Mouse (Mus musculus): ENCODE measurements around the gene Arap2.

The Arap2 gene

GRCm38 (mm10) chr5:62765784-62766701 is at the start of gene Arap2:
Gene Arap2, minus strand, starts transcription at chr5:62766159.
- peak; percentile 53 to 58 for DNase-seq (ENCODE audit: low spot score in 2 of 2)

GRCm38 (mm10) chr5:62815741-62816140 is 49.8 kb upstream of the Arap2 start:
- peak in 1 of 2 experiments; percentile 11 for DNase-seq (ENCODE audit: low spot score in 2 of 2)

- DNase-seq (ENCODE audit: low spot score in 2 of 2), result no peak
Measured at GRCm38 (mm10) chr5:62814072-62814414, 48.1 kb upstream of the Arap2 start.

GRCm38 (mm10) chr5:62813402-62814071 is 47.6 kb upstream of the Arap2 start, which contains the start of gene Dthd1:
Gene Dthd1, plus strand, starts transcription at chr5:62813823.
- no peak for DNase-seq (ENCODE audit: low spot score in 2 of 2)

GRCm38 (mm10) chr5:62792776-62793175 is 26.8 kb upstream of the Arap2 start:
- DNase-seq (ENCODE audit: low spot score in 2 of 2), result no peak

GRCm38 (mm10) chr5:62790921-62791564 is 25.1 kb upstream of the Arap2 start:
- no peak for DNase-seq (ENCODE audit: low spot score in 2 of 2)

GRCm38 (mm10) chr5:62786809-62787208 is 20.9 kb upstream of the Arap2 start:
- no peak for DNase-seq (ENCODE audit: low spot score in 2 of 2)

- no peak for DNase-seq (ENCODE audit: low spot score in 2 of 2)
Measured at GRCm38 (mm10) chr5:62778682-62779081, 12.7 kb upstream of the Arap2 start.

GRCm38 (mm10) chr5:62777804-62778203 is 11.8 kb upstream of the Arap2 start:
- peak; percentile 54 to 66 for DNase-seq (ENCODE audit: low spot score in 2 of 2)

- DNase-seq (ENCODE audit: low spot score in 2 of 2), result no peak
Measured at GRCm38 (mm10) chr5:62771775-62772599, 6.0 kb upstream of the Arap2 start.

GRCm38 (mm10) chr5:62765459-62765783 is 538 bp downstream of the Arap2 start:
- no peak for DNase-seq (ENCODE audit: low spot score in 2 of 2)

GRCm38 (mm10) chr5:62764161-62764560 is 1.8 kb downstream of the Arap2 start:
- no peak for DNase-seq (ENCODE audit: low spot score in 2 of 2)

GRCm38 (mm10) chr5:62763046-62763445 is 2.9 kb downstream of the Arap2 start:
- DNase-seq (ENCODE audit: low spot score in 2 of 2), result no peak

GRCm38 (mm10) chr5:62762298-62762960 is 3.5 kb downstream of the Arap2 start:
- DNase-seq (ENCODE audit: low spot score in 2 of 2), result no peak

GRCm38 (mm10) chr5:62760791-62761504 is 5.0 kb downstream of the Arap2 start:
- no peak for DNase-seq (ENCODE audit: low spot score in 2 of 2)

GRCm38 (mm10) chr5:62755808-62756527 is 10.0 kb downstream of the Arap2 start:
- no peak for DNase-seq (ENCODE audit: low spot score in 2 of 2)

GRCm38 (mm10) chr5:62752934-62753333 is 13.0 kb downstream of the Arap2 start:
- no peak for DNase-seq (ENCODE audit: low spot score in 2 of 2)

GRCm38 (mm10) chr5:62751692-62752091 is 14.3 kb downstream of the Arap2 start:
- DNase-seq (ENCODE audit: low spot score in 2 of 2), result no peak

GRCm38 (mm10) chr5:62748168-62748567 is 17.8 kb downstream of the Arap2 start:
- DNase-seq (ENCODE audit: low spot score in 2 of 2), result no peak
